Mouse (Mus musculus) kidney, postnatal 0 days (tissue): ENCODE measurements around the gene B230307C23Rik. TPM values are rescaled to one million over a fixed set of nuclear protein-coding genes. Genes with fewer than 3 reads are reported as not detected.
"Not testable (repeated sequence)": the region's sequence is repeated elsewhere in the genome, so short reads cannot be mapped to it uniquely, and the experiment has no call there.

Source experiments
- ATAC-seq: fragments of 200-750 bp; cut with Nextera tagmentation; replicated peaks from 2 replicates; pipeline ENCODE4 v1.8.0; 2017; ENCODE audit warnings: low read depth, moderate number of reproducible peaks, moderate TSS enrichment, moderate library complexity; ENCODE audit not compliant: low FRiP score
- DNase-seq: peaks from one replicate; pipeline ENCODE4 v3.0.0-alpha.2; 2016; ENCODE audit warnings: low spot score
- H3K27ac ChIP-seq: fragments of 300-500 bp; sonication (generic); 2 replicates; pipeline ENCODE4 v1.5.1; 2014; ENCODE audit warnings: mild to moderate bottlenecking
- H3K27me3 ChIP-seq: fragments of 300-500 bp; sonication (generic); 2 replicates; pipeline ENCODE4 v1.6.1; 2014; ENCODE audit warnings: low read length, mixed read lengths; ENCODE audit not compliant: insufficient read depth
- H3K36me3 ChIP-seq: fragments of 300-500 bp; sonication (generic); 2 replicates; pipeline ENCODE4 v1.6.1; 2014; ENCODE audit warnings: low read length, mixed read lengths; ENCODE audit not compliant: insufficient read depth
- H3K4me1 ChIP-seq: fragments of 300-500 bp; sonication (generic); replicated peaks from 2 replicates; pipeline ENCODE4 v1.6.1; 2014; ENCODE audit warnings: antibody characterized with exemption, low read length, mixed read lengths; ENCODE audit not compliant: insufficient read depth
- H3K4me2 ChIP-seq: fragments of 300-500 bp; sonication (generic); 2 replicates; pipeline ENCODE4 v1.6.1; 2014; ENCODE audit warnings: mild to moderate bottlenecking, low read length, moderate library complexity, mixed read lengths
- H3K4me3 ChIP-seq: fragments of 300-500 bp; sonication (generic); replicated peaks from 2 replicates; pipeline ENCODE4 v1.5.1; 2014; ENCODE audit warnings: low read depth, low read length
- H3K9ac ChIP-seq: fragments of 300-500 bp; sonication (generic); 2 replicates; pipeline ENCODE4 v1.6.1; 2014; ENCODE audit warnings: low read depth, low read length
- H3K9me3 ChIP-seq: fragments of 300-500 bp; sonication (generic); replicated peaks from 2 replicates; pipeline ENCODE4 v1.6.1; 2016; ENCODE audit warnings: low read length, inconsistent platforms, mixed read lengths
- CTCF ChIP-seq: IDR thresholded peaks from 2 replicates; pipeline ENCODE4 v1.5.1; 2016; ENCODE audit warnings: antibody characterized with exemption, low read depth, mild to moderate bottlenecking, moderate library complexity
- whole genome bisulfite sequencing: fragments of 180-500 bp; shearing (Covaris S2); extraction: QIAGEN DNeasy Blood & Tissue Kit; methylation state at CpG from one replicate; pipeline ENCODE4 v1.1.7; 2014; 5-methylcytosine and 5-hydroxymethylcytosine counted together
- polyA plus RNA-seq: library from polyadenylated mRNA; unstranded; fragments of >200 nt; fragmentation: Nextera tagmentation; extraction: Ambion mirVana; gene quantifications from 2 replicates; pipeline ENCODE4 v1.2.1, GENCODE M21; 2015

Gene B230307C23Rik
- polyA plus RNA-seq, 1 experiment from 2014 or later: 22.4 TPM

GRCm38 (mm10) chr16:98041676-98042075 lies 44.6 kb downstream of the B230307C23Rik start:
- H3K27me3 ChIP-seq: no peaks in the 10 kb centered on the region
- peak; percentile 49 for TF ChIP-seq CTCF
- 0 out of 2 replicates have a peak, but pooled peaks cover 2% of the 10 kb centered on the region for H3K36me3 ChIP-seq
- no peak overlapping the region for H3K4me2 ChIP-seq
- no peak overlapping the region for H3K27ac ChIP-seq
- H3K4me3 ChIP-seq: no peak overlapping the region
- WGBS: 86% methylated on average over 2 of the region's 2 CpGs
- DNase-seq (peak; percentile 10), ATAC-seq (no peak)
- H3K4me1 ChIP-seq: no peaks in the 10 kb centered on the region
- no peaks in the 10 kb centered on the region for H3K9me3 ChIP-seq
- no peak overlapping the region for H3K9ac ChIP-seq

- not testable (repeated sequence) for ATAC-seq, DNase-seq, H3K36me3 ChIP-seq, H3K9ac ChIP-seq, H3K27me3 ChIP-seq, H3K4me3 ChIP-seq, H3K4me1 ChIP-seq, H3K9me3 ChIP-seq, H3K27ac ChIP-seq, H3K4me2 ChIP-seq
- 72% methylated on average over 3 of the region's 3 CpGs for WGBS
Measured at GRCm38 (mm10) chr16:98079382-98079781, 82.3 kb downstream of the B230307C23Rik start.

- not testable (repeated sequence) for H3K27ac ChIP-seq, H3K36me3 ChIP-seq, H3K4me1 ChIP-seq, H3K27me3 ChIP-seq, ATAC-seq, H3K9me3 ChIP-seq
- DNase-seq: peak; percentile 47
- Histone ChIP-seq H3K9ac (peak overlapping the region; percentile 59; the same call in 1 of the 2 replicates), H3K4me3 (peak overlapping the region; percentile 66), H3K4me2 (peak overlapping the region; percentile 73)
- 80% methylated on average over 1 of the region's 1 CpGs for WGBS
Measured at GRCm38 (mm10) chr16:98081140-98081539, 84.0 kb downstream of the B230307C23Rik start.

Other genes starting within 250 kb of the B230307C23Rik start
- 9.9 and 10.2 TPM in 2 replicates for gene Ripk4, start 233.5 kb upstream of the B230307C23Rik start, polyA plus RNA-seq
- 4.3 and 4.4 TPM in 2 replicates for gene Prdm15, start 145.5 kb upstream of the B230307C23Rik start, polyA plus RNA-seq
- gene C2cd2, start 34.7 kb upstream of the B230307C23Rik start, polyA plus RNA-seq: 12.8 and 15.5 TPM in 2 replicates
- 8.6 and 9.1 TPM in 2 replicates for gene Zbtb21, start 34.7 kb upstream of the B230307C23Rik start, polyA plus RNA-seq
- 6.4 and 8.3 TPM in 2 replicates for gene A630089N07Rik, start 85.1 kb downstream of the B230307C23Rik start, polyA plus RNA-seq